Mouse (Mus musculus) liver, embryonic 16.5 days (tissue): Measurements from ENCODE around the gene Bean1. TPM values are rescaled to one million over a fixed set of nuclear protein-coding genes. Genes with fewer than 3 reads are reported as not detected.

Experiments used
- ATAC-seq: fragments of 200-750 bp; cut with Nextera tagmentation; 2 replicates; pipeline ENCODE4 v1.8.0; 2017; ENCODE audit warnings: low read depth, mild to moderate bottlenecking, moderate number of reproducible peaks, moderate library complexity
- H3K27ac ChIP-seq: fragments of 300-500 bp; sonication (generic); 2 replicates; pipeline ENCODE4 v1.5.1; 2014; ENCODE audit warnings: mild to moderate bottlenecking, low read length
- H3K27me3 ChIP-seq: fragments of 300-500 bp; sonication (generic); 2 replicates; pipeline ENCODE4 v1.6.1; 2014; ENCODE audit warnings: low read depth, low read length, mixed read lengths; ENCODE audit not compliant: control insufficient read depth, insufficient read depth
- H3K36me3 ChIP-seq: fragments of 300-500 bp; sonication (generic); 2 replicates; pipeline ENCODE4 v1.6.1; 2014; ENCODE audit warnings: mild to moderate bottlenecking; ENCODE audit not compliant: control insufficient read depth, insufficient read depth
- H3K4me1 ChIP-seq: fragments of 300-500 bp; sonication (generic); 2 replicates; pipeline ENCODE4 v1.6.1; 2014; ENCODE audit warnings: low read depth, low read length, mixed read lengths; ENCODE audit not compliant: control insufficient read depth
- H3K4me2 ChIP-seq: fragments of 300-500 bp; sonication (generic); 2 replicates; pipeline ENCODE4 v1.6.1; 2014; ENCODE audit warnings: low read depth, low read length, mixed read lengths
- H3K4me3 ChIP-seq: fragments of 300-500 bp; sonication (generic); 2 replicates; pipeline ENCODE4 v1.5.1; 2014; ENCODE audit warnings: low read depth, mild to moderate bottlenecking, low read length
- H3K9ac ChIP-seq: fragments of 300-500 bp; sonication (generic); 2 replicates; pipeline ENCODE4 v1.6.1; 2014; ENCODE audit warnings: low read depth, low read length
- H3K9me3 ChIP-seq: fragments of 300-500 bp; sonication (generic); replicated peaks from 2 replicates; pipeline ENCODE4 v1.6.1; 2016; ENCODE audit warnings: low read length; ENCODE audit not compliant: control insufficient read depth
- WGBS: fragments of 180-500 bp; shearing (Covaris S2); extraction: QIAGEN DNeasy Blood & Tissue Kit; methylation state at CpG from one replicate; pipeline ENCODE4 v1.1.7; 2014; ENCODE audit not compliant: insufficient replicate concordance; 5-methylcytosine and 5-hydroxymethylcytosine counted together
- polyA plus RNA-seq: library from polyadenylated mRNA; unstranded; fragments of >200 nt; fragmentation: Nextera tagmentation; extraction: Ambion mirVana; gene quantifications from 2 replicates; pipeline ENCODE4 v1.2.1, GENCODE M21; 2015

The Bean1 gene
- polyA plus RNA-seq, 1 experiment from 2014 or later = 0.05 TPM

- ATAC-seq = no peak
- Histone ChIP-seq H3K9ac (no peak overlapping the region), H3K36me3 (no peaks in the 10 kb centered on the region), H3K27ac (no peak overlapping the region), H3K27me3 (no peaks in the 10 kb centered on the region), H3K4me3 (no peak overlapping the region), H3K9me3 (no peaks in the 10 kb centered on the region), H3K4me2 (no peak overlapping the region), H3K4me1 (no peaks in the 10 kb centered on the region)
- 44% methylated on average over 5 of the region's 5 CpGs for WGBS
Observed at GRCm38 (mm10) chr8:104188459-104188858, 18.2 kb downstream of the Bean1 start.

GRCm38 (mm10) chr8:104190777-104191468, 20.7 kb downstream of the Bean1 start:
- Histone ChIP-seq H3K4me3 (no peak overlapping the region), H3K27ac (no peak overlapping the region), H3K9me3 (no peaks in the 10 kb centered on the region), H3K4me2 (no peak overlapping the region), H3K4me1 (no peaks in the 10 kb centered on the region), H3K27me3 (no peaks in the 10 kb centered on the region), H3K9ac (no peak overlapping the region), H3K36me3 (no peaks in the 10 kb centered on the region)
- no peak for ATAC-seq
- WGBS = 57% methylated on average over 6 of the region's 6 CpGs

- Histone ChIP-seq H3K36me3 (no peaks in the 10 kb centered on the region), H3K9ac (no peak overlapping the region), H3K27me3 (no peaks in the 10 kb centered on the region), H3K4me1 (no peaks in the 10 kb centered on the region), H3K4me3 (no peak overlapping the region), H3K9me3 (no peaks in the 10 kb centered on the region), H3K4me2 (no peak overlapping the region), H3K27ac (no peak overlapping the region)
- peak; percentile 30; the same call in 1 of the 2 replicates for ATAC-seq
- 28% methylated on average over 11 of the region's 11 CpGs for WGBS
Observed at GRCm38 (mm10) chr8:104191496-104191895, 21.3 kb downstream of the Bean1 start.

- no peak overlapping the region for H3K27ac ChIP-seq
- no peak overlapping the region for H3K4me3 ChIP-seq
- 24% methylated on average over 5 of the region's 5 CpGs for WGBS
- ATAC-seq = no peak
- no peak overlapping the region for H3K4me2 ChIP-seq
- no peaks in the 10 kb centered on the region for H3K36me3 ChIP-seq
- no peaks in the 10 kb centered on the region for H3K27me3 ChIP-seq
- H3K9me3 ChIP-seq = no peaks in the 10 kb centered on the region
- H3K9ac ChIP-seq = no peak overlapping the region
- no peaks in the 10 kb centered on the region for H3K4me1 ChIP-seq
Observed at GRCm38 (mm10) chr8:104199802-104200201, 29.6 kb downstream of the Bean1 start.

- no peak overlapping the region for H3K27ac ChIP-seq
- WGBS = 54% methylated on average over 3 of the region's 3 CpGs
- no peaks in the 10 kb centered on the region for H3K9me3 ChIP-seq
- no peaks in the 10 kb centered on the region for H3K4me1 ChIP-seq
- H3K9ac ChIP-seq = no peak overlapping the region
- H3K4me3 ChIP-seq = no peak overlapping the region
- H3K27me3 ChIP-seq = no peaks in the 10 kb centered on the region
- no peaks in the 10 kb centered on the region for H3K36me3 ChIP-seq
- no peak for ATAC-seq
- no peak overlapping the region for H3K4me2 ChIP-seq
Observed at GRCm38 (mm10) chr8:104201622-104202021, 31.4 kb downstream of the Bean1 start.

GRCm38 (mm10) chr8:104202320-104202719, 32.1 kb downstream of the Bean1 start:
- H3K36me3 ChIP-seq = no peaks in the 10 kb centered on the region
- H3K4me1 ChIP-seq = no peaks in the 10 kb centered on the region
- ATAC-seq = no peak
- H3K9me3 ChIP-seq = no peaks in the 10 kb centered on the region
- WGBS = 69% methylated on average over 4 of the region's 4 CpGs
- H3K27me3 ChIP-seq = no peaks in the 10 kb centered on the region
- H3K9ac ChIP-seq = no peak overlapping the region
- H3K4me2 ChIP-seq = no peak overlapping the region
- H3K27ac ChIP-seq = no peak overlapping the region
- no peak overlapping the region for H3K4me3 ChIP-seq

- H3K27me3 ChIP-seq = no peaks in the 10 kb centered on the region
- no peaks in the 10 kb centered on the region for H3K9me3 ChIP-seq
- H3K4me2 ChIP-seq = no peak overlapping the region
- no peak for ATAC-seq
- no peak overlapping the region for H3K4me3 ChIP-seq
- H3K36me3 ChIP-seq = no peaks in the 10 kb centered on the region
- H3K9ac ChIP-seq = no peak overlapping the region
- WGBS = 55% methylated on average over 3 of the region's 3 CpGs
- no peaks in the 10 kb centered on the region for H3K4me1 ChIP-seq
- no peak overlapping the region for H3K27ac ChIP-seq
Observed at GRCm38 (mm10) chr8:104205292-104205691, 35.0 kb downstream of the Bean1 start.

GRCm38 (mm10) chr8:104217601-104218000, 47.4 kb downstream of the Bean1 start:
- no peak overlapping the region for H3K9ac ChIP-seq
- H3K4me3 ChIP-seq = no peak overlapping the region
- no peaks in the 10 kb centered on the region for H3K9me3 ChIP-seq
- H3K4me2 ChIP-seq = no peak overlapping the region
- H3K36me3 ChIP-seq = no peaks in the 10 kb centered on the region
- WGBS = 69% methylated on average over 5 of the region's 5 CpGs
- ATAC-seq = no peak
- H3K4me1 ChIP-seq = no peaks in the 10 kb centered on the region
- no peaks in the 10 kb centered on the region for H3K27me3 ChIP-seq
- no peak overlapping the region for H3K27ac ChIP-seq

GRCm38 (mm10) chr8:104219079-104219478, 48.8 kb downstream of the Bean1 start:
- ATAC-seq = no peak
- no peaks in the 10 kb centered on the region for H3K36me3 ChIP-seq
- 10% methylated on average over 11 of the region's 11 CpGs for WGBS
- H3K4me2 ChIP-seq = no peak overlapping the region; the same call in 1 of the 2 replicates
- no peak overlapping the region for H3K4me3 ChIP-seq
- H3K9ac ChIP-seq = no peak overlapping the region
- no peaks in the 10 kb centered on the region for H3K27me3 ChIP-seq
- no peaks in the 10 kb centered on the region for H3K4me1 ChIP-seq
- H3K27ac ChIP-seq = no peak overlapping the region
- H3K9me3 ChIP-seq = no peaks in the 10 kb centered on the region
